In genomic region chr12:91540202-91540601, GRCm38 (mm10) we compare ENCODE assay signal across 15 mouse cellular contexts.
"Had no signal": no experiment of that assay in that cellular context is flagged by ENCODE, and none has a peak within 500 bp of the region (broad histone marks: within the 10 kb centered on the region; RNA-seq: fewer than 3 reads in every experiment).

No protein-coding gene starts in this region.

- H3K36me3 ChIP-seq: neural tube, embryonic 15.5 days; stomach, embryonic 15.5 days had no signal

- H3K9me3 ChIP-seq: neural tube, embryonic 15.5 days; stomach, embryonic 15.5 days had no signal

- DNase-seq: retina, postnatal 1 day; right cerebral cortex, adult 18-20 months; right cerebral cortex, postnatal 14 days; right cerebral cortex, postnatal 25 days; right cerebral cortex, postnatal 4 days; spleen, adult 18-20 months; thymus, adult 18-20 months; thymus, adult 2 months; thymus, postnatal 14 days; thymus, postnatal 25 days; thymus, postnatal 36 days; thymus, postnatal 4 days had no signal

- H3K4me1 ChIP-seq: neural tube, embryonic 15.5 days; stomach, embryonic 15.5 days had no signal

- H3K27me3 ChIP-seq: neural tube, embryonic 15.5 days; stomach, embryonic 15.5 days had no signal

- H3K4me3 ChIP-seq: neural tube, embryonic 15.5 days; stomach, embryonic 15.5 days had no signal

- H3K9ac ChIP-seq: neural tube, embryonic 15.5 days; stomach, embryonic 15.5 days had no signal

- H3K4me2 ChIP-seq: neural tube, embryonic 15.5 days; stomach, embryonic 15.5 days had no signal

- H3K27ac ChIP-seq: neural tube, embryonic 15.5 days; stomach, embryonic 15.5 days; stomach, postnatal 0 days had no signal
